Mouse (Mus musculus) spleen, adult 2 months (tissue): Measurements from ENCODE around the gene Anp32b. TPM values are rescaled to one million over a fixed set of nuclear protein-coding genes. Genes with fewer than 3 reads are reported as not detected.

ENCODE experiments used
- DNase-seq, 2 experiments: peaks; one replicate each; pipeline versions ENCODE4 v3.0.0 to v3.0.0-alpha.2; 2012 to 2021; ENCODE audit warnings: low spot score in 2 of 2, low read depth in 1 of 2
- H3K27ac ChIP-seq: fragments of 200-500 bp; 2 replicates; pipeline ENCODE4 v1.5.1; 2012; ENCODE audit warnings: low read length, inconsistent platforms; ENCODE audit not compliant: insufficient read depth
- H3K27me3 ChIP-seq: fragments of 200-500 bp; 2 replicates; pipeline ENCODE4 v1.6.1; 2012; ENCODE audit warnings: mild to moderate bottlenecking, moderate library complexity, low read length, inconsistent platforms; ENCODE audit not compliant: control insufficient read depth, insufficient read depth
- H3K36me3 ChIP-seq: fragments of 200-500 bp; 2 replicates; pipeline ENCODE4 v1.6.1; 2012; ENCODE audit warnings: mild to moderate bottlenecking, low read length, inconsistent platforms; ENCODE audit not compliant: control insufficient read depth, insufficient read depth
- H3K4me1 ChIP-seq: fragments of 200-500 bp; 2 replicates; pipeline ENCODE4 v1.6.1; 2011; ENCODE audit warnings: inconsistent platforms; ENCODE audit not compliant: control insufficient read depth, insufficient read depth, insufficient read length
- H3K4me3 ChIP-seq: fragments of 200-500 bp; 2 replicates; pipeline ENCODE4 v1.5.1; 2011; ENCODE audit warnings: mild to moderate bottlenecking, inconsistent platforms; ENCODE audit not compliant: insufficient read depth, insufficient read length; ENCODE audit errors: extremely low read depth
- CTCF ChIP-seq: fragments of 200-500 bp; IDR thresholded peaks from 2 replicates; pipeline ENCODE4 v1.5.1; 2011; ENCODE audit warnings: mild to moderate bottlenecking, inconsistent platforms; ENCODE audit not compliant: insufficient read depth, insufficient read length, insufficient replicate concordance; ENCODE audit errors: extremely low read depth
- POLR2A ChIP-seq: fragments of 200-500 bp; IDR thresholded peaks from 2 replicates; pipeline ENCODE4 v1.6.1; 2011; ENCODE audit warnings: low read depth, low read length, inconsistent platforms
- WGBS: fragments of 180-500 bp; shearing (Covaris S2); methylation state at CpG from one replicate; pipeline ENCODE4 v1.1.7; 2018; 5-methylcytosine and 5-hydroxymethylcytosine counted together
- polyA plus RNA-seq: library from polyadenylated mRNA; depleted of rRNA; stranded (reverse); fragments of >200 nt; gene quantifications from 2 replicates; pipeline ENCODE4 v1.2.3, GENCODE M21; 2012

Anp32b gene
- polyA plus RNA-seq, 1 experiment, result 19.1 TPM

DNA sequence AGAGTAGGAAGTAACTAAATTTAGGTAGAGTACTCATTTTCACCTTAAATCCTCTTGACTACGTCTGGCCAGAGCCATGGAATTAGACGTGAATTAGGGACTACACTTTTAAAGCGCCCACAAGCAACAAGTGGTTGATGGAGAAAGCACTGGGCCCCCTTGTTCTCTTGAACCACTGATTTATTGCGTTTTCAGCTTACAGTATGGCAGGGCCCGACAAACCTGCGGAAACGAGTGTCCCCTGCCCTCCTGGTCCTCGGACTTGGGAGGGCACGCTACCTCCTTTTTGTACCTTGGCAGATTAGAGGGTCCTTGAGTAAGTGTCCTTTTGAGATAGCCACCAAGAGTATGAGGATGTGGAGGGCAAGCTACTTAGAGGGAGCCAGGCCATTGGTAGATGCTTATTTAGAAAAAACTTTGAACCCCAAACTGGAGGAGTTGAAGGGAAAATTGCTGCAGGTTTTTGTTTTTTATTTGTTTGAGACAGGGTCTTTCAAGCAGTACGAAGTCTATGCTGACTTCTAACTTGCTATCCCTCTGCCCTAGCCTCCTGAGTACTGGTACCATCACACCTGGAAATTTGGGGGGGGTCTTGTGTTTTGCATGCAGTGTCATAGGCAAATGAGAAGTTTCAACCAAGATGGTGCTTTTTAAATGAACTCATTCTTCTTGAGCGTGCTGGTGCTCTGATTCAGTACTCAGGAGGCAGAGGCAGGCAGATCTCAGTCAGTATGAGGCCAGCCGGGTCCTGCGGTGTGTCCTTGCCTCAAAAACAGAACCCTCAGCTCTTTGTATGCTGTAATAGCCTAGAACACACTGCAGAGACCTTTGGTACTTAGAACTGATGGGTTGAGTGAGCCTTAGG is 2.4 kb downstream of the Anp32b start:
- TF ChIP-seq POLR2A, result no peak
- TF ChIP-seq CTCF, result no peak
- no peaks in the 10 kb centered on the region for H3K36me3 ChIP-seq
- H3K4me1 ChIP-seq, result peaks cover 20% of the 10 kb centered on the region; the same call in 1 of the 2 replicates
- no peaks in the 10 kb centered on the region for H3K27me3 ChIP-seq
- peak overlapping the region; percentile 86 for H3K4me3 ChIP-seq
- H3K27ac ChIP-seq, result peak overlapping the region; percentile 98
- no peak for DNase-seq
- WGBS, result 22% methylated on average over 13 of the region's 13 CpGs

DNA sequence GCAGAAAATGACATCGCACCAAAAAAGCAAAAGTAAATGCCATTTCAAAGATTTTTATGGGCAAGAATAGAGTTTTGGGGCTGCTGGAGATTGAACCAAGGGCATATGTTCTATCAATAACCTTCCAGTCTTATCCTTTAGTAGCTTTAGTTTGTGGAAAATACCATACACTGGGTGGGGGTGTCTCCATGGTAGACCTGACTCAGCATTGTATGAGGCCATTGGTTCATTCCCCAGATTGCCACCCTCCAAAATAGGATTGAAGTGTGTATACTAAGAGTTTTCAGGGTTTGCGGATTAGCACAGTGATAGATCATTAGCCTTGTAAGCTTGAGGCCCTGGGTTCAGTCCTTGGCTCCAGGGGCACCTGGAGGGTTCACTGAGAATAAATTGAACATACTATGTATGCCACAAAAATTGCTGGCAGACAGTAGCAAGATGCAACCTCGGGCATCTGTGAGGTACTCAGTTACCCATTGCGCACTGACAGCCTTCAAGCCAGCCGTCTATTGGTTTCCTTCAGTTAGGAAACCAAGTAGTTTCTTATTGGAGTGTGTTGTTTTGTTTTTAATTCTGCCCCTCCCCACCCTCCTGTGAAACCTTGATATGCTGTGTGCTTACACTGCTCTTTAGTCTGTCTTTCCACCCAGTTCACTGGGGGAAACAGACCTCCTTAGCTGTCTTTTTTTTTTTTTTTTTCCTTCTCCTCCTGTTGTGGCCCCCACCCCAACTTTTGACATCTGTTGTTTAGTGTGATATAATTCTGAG is 3.6 kb downstream of the Anp32b start:
- 45% methylated on average over 5 of the region's 5 CpGs for WGBS
- Histone ChIP-seq H3K4me1 (peaks cover 24% of the 10 kb centered on the region; the same call in 1 of the 2 replicates), H3K4me3 (no peak overlapping the region), H3K27me3 (no peaks in the 10 kb centered on the region), H3K27ac (no peak overlapping the region), H3K36me3 (no peaks in the 10 kb centered on the region)
- no peak for DNase-seq
- TF ChIP-seq CTCF (no peak), POLR2A (no peak)

DNA sequence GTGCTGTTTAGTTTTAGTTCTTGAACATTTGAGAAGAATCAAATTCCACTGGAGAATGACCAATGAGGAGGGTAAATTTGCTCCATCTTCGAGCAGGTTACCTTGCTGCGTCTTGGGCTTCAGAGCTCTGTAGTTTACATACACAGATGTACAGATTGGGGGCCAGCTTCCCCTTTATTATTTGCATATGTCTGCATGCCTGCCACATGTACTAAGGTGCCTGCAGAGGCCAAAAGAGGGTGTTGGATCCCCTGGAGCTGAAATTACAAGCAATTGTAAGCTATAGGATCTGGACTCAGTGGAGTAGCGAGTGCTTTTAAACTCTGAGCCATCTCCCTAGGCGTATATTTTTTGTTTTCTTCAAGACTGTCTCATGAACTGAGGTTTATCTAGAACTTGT is 6.1 kb downstream of the Anp32b start:
- H3K27me3 ChIP-seq, result no peaks in the 10 kb centered on the region
- H3K4me3 ChIP-seq, result no peak overlapping the region
- TF ChIP-seq CTCF, result no peak
- TF ChIP-seq POLR2A, result no peak
- no peak overlapping the region for H3K27ac ChIP-seq
- no peak for DNase-seq
- peaks cover 8% of the 10 kb centered on the region for H3K36me3 ChIP-seq
- peaks cover 24% of the 10 kb centered on the region; the same call in 1 of the 2 replicates for H3K4me1 ChIP-seq
- WGBS, result 50% methylated on average over 4 of the region's 4 CpGs

DNA sequence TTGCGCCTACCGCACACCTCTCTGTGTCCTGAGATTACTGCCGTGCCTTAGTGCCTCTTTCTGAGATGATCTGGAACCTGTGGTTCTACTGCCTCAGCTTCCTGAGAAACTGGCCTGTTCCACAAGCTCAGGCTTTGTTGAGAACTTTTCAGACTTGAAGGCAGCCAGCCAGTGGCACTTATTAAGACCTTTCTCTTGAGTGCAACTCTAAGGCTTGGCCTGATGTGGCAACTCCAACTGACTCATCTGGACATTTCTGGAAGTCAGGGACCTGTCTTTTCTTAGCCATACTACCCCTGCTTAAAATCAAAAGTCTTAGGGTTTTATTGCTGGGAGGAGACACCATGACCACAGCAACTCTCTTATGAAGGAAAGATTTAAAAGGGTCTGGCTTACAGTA is 6.5 kb downstream of the Anp32b start:
- Histone ChIP-seq H3K27me3 (no peaks in the 10 kb centered on the region), H3K4me1 (peaks cover 24% of the 10 kb centered on the region; the same call in 1 of the 2 replicates), H3K27ac (no peak overlapping the region), H3K4me3 (no peak overlapping the region), H3K36me3 (peaks cover 8% of the 10 kb centered on the region)
- TF ChIP-seq CTCF, result no peak
- TF ChIP-seq POLR2A, result no peak
- DNase-seq, result no peak
- 70% methylated on average over 3 of the region's 3 CpGs for WGBS

DNA sequence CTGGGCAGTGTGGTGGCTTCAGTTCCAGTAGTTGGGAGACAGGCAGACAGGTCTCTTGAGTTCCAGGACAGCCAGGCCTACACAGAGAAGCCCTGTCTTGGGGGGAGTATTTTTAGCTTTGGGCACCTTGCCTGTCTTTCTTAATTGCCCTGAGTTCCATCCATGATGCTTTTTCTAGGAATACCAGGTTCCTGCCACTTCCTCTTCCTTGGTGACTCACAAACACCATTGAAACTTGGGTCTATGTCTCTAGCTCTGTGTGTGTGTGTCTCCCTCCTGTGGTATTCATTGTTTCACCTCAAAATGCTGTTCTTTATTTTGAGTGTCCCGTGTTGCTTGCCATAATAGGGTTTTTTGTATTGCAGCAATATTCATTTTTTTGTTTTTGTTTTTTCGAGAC is 7.7 kb downstream of the Anp32b start:
- Histone ChIP-seq H3K4me3 (no peak overlapping the region), H3K36me3 (peaks cover 11% of the 10 kb centered on the region), H3K4me1 (peaks cover 19% of the 10 kb centered on the region; the same call in 1 of the 2 replicates), H3K27me3 (no peaks in the 10 kb centered on the region), H3K27ac (no peak overlapping the region)
- DNase-seq, result no peak
- 70% methylated on average over 2 of the region's 2 CpGs for WGBS
- TF ChIP-seq POLR2A (no peak), CTCF (no peak)

DNA sequence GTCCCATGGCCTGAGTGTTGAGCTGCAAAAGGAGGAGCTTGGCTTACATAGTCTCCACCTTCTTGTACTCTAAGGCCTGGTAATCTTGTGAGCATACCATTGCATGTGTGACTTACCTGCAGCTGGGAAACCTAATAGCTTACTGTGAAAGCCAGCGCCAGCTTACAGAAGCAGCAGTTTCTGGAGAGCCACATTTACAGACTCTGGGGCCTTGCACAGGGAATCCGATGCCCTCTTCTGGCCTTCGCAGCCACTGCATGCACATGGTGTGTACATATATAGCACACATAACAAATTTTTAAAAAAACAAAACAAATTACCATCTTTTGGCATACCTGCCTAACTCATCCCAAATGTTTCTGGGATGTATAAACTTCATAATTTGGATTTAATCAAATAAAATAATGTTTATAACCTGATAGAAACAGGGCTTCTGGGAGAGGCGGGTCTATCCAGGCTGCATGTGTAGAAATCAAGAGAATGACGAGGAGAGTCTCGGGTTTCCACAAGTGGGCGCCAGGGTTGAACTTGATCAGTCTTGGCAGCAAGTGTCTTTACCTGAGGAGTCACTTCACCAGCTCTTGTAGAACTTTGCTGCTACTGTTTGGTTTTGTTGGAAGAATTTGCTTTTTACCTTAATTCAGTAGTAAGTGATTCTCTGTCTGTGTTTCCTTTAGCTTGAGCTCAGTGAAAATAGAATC is 12.6 kb downstream of the Anp32b start:
- Histone ChIP-seq H3K36me3 (peaks cover 44% of the 10 kb centered on the region), H3K27me3 (no peaks in the 10 kb centered on the region), H3K4me1 (peaks cover 2% of the 10 kb centered on the region; the same call in 1 of the 2 replicates), H3K4me3 (no peak overlapping the region), H3K27ac (no peak overlapping the region)
- DNase-seq, result peak in 1 of 2 experiments; percentile 37
- TF ChIP-seq CTCF (peak; percentile 42; the same call in 1 of the 2 replicates), POLR2A (no peak)
- WGBS, result 87% methylated on average over 7 of the region's 7 CpGs
